Mouse (Mus musculus) G1E (cell line): ENCODE results near the gene Zbtb12.

Experiments used
- CTCF ChIP-seq: IDR thresholded peaks from 2 replicates; pipeline ENCODE4 v1.5.1; 2012; ENCODE audit warnings: low read depth, low read length, inconsistent platforms, mixed read lengths
- GATA2 ChIP-seq: IDR thresholded peaks from 2 replicates; pipeline ENCODE4 v1.6.1; 2012; ENCODE audit warnings: low read depth, low read length, inconsistent platforms, borderline replicate concordance

DNA sequence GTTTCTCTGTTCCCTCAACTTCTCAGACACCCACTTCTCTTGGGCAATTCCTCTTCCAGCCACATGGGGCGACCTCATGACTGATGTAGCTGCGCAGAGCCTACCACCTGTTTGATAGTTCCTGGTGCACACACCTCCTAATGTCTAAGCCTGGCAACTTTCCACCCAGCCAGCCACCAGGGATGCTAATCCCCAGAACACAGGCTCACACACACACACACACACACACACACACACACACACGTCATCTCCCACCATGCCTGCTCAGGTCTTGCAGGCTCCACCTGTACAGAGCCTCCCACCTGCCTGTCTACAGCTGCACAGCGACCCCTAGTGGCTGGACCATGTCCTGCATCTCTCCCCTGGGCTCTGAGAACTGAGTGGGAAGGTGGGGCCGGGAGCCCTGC is 32.7 kb downstream of the Zbtb12 start:
- TF ChIP-seq CTCF (peak; percentile 91), GATA2 (no peak)
